Mouse (Mus musculus) megakaryocyte, embryonic 14.5 days (primary cell): ENCODE data around the gene Hvcn1. TPM values are rescaled to one million over a fixed set of nuclear protein-coding genes. Genes with fewer than 3 reads are reported as not detected.
"Not testable (repeated sequence)": the region's sequence is repeated elsewhere in the genome, so short reads cannot be mapped to it uniquely, and the experiment has no call there.

Experiments
- H3K27me3 ChIP-seq: replicated peaks from 2 replicates; pipeline ENCODE3; 2012; ENCODE audit warnings: inconsistent platforms
- H3K36me3 ChIP-seq: replicated peaks from 2 replicates; pipeline ENCODE3; 2012; ENCODE audit warnings: low read length, inconsistent platforms, mixed read lengths
- H3K4me1 ChIP-seq: 2 replicates; pipeline ENCODE4 v1.6.1; 2012; ENCODE audit warnings: inconsistent platforms
- H3K4me3 ChIP-seq: replicated peaks from 2 replicates; pipeline ENCODE3; 2012; ENCODE audit warnings: moderate library complexity, mild to moderate bottlenecking, inconsistent platforms
- H3K9me3 ChIP-seq: 2 replicates; pipeline ENCODE4 v1.6.1; 2012; ENCODE audit warnings: inconsistent platforms
- FLI1 ChIP-seq: IDR thresholded peaks from 2 replicates; pipeline ENCODE4 v1.6.1; 2012; ENCODE audit warnings: low read length, inconsistent platforms, mixed read lengths
- GATA1 ChIP-seq: IDR thresholded peaks from 3 replicates; pipeline ENCODE4 v1.6.1; 2012; ENCODE audit warnings: mixed read lengths, low read length, inconsistent platforms, borderline replicate concordance
- polyA plus RNA-seq: library from polyadenylated mRNA; stranded (reverse); fragments of >175 nt; gene quantifications from 2 replicates; pipeline ENCODE4 v1.2.3, GENCODE M21; 2012; ENCODE audit warnings: low replicate concordance; ENCODE audit not compliant: insufficient read depth

The Hvcn1 gene
- polyA plus RNA-seq, 1 experiment, result 6.0 TPM

DNA sequence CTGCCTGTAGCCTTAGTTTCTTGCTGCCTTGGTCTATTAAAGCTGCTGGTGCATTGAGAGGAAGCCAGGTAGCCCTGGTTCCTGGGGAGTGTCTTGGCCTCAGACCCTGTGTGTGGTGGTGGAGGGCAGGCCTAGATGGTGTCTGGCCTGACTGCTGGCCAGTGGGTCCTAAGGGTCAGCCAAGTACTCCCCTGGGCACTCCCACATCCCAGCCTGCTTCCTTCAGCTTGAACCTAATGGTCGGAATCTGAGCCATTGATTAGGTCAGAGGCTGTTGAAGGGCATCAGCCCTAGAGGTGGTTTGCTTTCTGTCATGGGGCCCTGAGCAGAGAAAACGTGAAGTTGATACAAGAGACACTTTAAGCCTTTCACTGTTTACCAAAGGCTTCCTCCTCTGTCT is 31.2 kb upstream of the Hvcn1 start:
- TF ChIP-seq GATA1 (no peak), FLI1 (no peak)
- Histone ChIP-seq H3K27me3 (no peaks in the 10 kb centered on the region), H3K9me3 (no peaks in the 10 kb centered on the region), H3K4me3 (no peak overlapping the region), H3K36me3 (peaks cover 54% of the 10 kb centered on the region), H3K4me1 (peaks cover 20% of the 10 kb centered on the region)

DNA sequence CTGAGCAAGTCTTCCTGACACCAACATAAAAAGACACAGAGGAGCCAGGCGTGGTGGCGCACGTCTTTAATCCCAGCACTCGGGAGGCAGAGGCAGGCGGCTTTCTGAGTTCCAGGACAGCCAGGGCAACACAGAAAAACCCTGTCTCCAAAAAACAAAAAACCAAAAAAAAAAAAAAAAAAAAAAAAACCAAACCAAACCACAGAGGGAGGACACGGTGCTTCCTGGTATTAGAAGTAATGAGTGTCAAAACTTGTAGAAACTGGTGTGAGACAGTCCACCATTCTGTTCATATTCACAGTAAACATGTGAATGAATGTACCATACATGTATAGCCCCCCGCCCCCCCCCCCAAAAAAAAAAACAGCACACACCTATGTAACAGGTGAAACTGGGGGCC is 30.6 kb upstream of the Hvcn1 start:
- H3K4me3 ChIP-seq, result no peak overlapping the region
- H3K36me3 ChIP-seq, result peaks cover 48% of the 10 kb centered on the region
- TF ChIP-seq FLI1, result no peak
- no peak for TF ChIP-seq GATA1
- peaks cover 20% of the 10 kb centered on the region for H3K4me1 ChIP-seq
- no peaks in the 10 kb centered on the region for H3K27me3 ChIP-seq
- H3K9me3 ChIP-seq, result no peaks in the 10 kb centered on the region

DNA sequence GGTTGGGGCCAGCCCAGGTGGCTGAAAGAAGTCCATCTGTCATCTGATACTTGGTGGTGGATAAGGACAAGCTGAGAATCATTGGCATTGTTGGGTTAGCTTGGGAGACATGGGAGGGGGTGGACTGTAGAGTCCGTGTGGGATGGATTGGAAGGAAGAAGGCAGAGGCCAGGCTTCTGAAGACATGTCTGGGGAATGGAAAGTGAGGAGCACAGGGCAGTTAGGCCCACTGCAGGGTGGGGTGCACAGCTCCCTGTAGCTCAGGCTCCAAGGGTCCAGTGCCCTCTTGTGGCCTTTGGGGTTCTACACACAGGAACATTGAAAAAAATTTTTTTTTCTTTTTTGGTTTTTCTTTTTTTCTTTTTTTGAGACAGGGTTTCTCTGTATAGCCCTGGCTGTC is 30.2 kb upstream of the Hvcn1 start:
- H3K36me3 ChIP-seq, result peaks cover 44% of the 10 kb centered on the region

DNA sequence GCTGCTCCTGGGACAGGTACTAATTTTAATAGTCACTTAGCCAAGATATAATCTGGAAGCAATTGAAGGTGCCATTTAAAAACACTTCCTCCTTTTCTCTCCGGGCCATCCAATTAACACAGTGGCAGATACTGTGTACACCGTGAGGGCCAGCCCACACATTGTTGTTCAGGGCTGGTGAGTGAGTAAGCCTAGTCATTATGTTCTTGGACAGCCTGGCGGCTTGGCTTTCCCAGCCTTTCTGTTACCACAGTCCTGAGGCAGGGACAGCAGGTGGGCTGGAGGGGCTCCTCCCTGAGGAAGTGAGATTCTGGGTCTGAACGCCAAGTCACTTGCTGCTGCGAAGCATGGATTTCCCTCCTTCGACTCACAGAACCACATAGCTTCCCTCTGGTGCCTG is 26.9 kb upstream of the Hvcn1 start:
- H3K4me3 ChIP-seq, result peak overlapping the region; percentile 1
- H3K27me3 ChIP-seq, result peaks cover 2% of the 10 kb centered on the region
- H3K9me3 ChIP-seq, result no peaks in the 10 kb centered on the region
- TF ChIP-seq GATA1 (no peak), FLI1 (no peak)
- H3K4me1 ChIP-seq, result peaks cover 30% of the 10 kb centered on the region
- H3K36me3 ChIP-seq, result peaks cover 18% of the 10 kb centered on the region

More for the DNA sequence above, 30.2 kb upstream of the Hvcn1 start:
- Histone ChIP-seq H3K27me3 (no peaks in the 10 kb centered on the region), H3K4me1 (peaks cover 20% of the 10 kb centered on the region), H3K9me3 (no peaks in the 10 kb centered on the region), H3K4me3 (no peak overlapping the region)
- TF ChIP-seq GATA1, result no peak
- no peak for TF ChIP-seq FLI1

DNA sequence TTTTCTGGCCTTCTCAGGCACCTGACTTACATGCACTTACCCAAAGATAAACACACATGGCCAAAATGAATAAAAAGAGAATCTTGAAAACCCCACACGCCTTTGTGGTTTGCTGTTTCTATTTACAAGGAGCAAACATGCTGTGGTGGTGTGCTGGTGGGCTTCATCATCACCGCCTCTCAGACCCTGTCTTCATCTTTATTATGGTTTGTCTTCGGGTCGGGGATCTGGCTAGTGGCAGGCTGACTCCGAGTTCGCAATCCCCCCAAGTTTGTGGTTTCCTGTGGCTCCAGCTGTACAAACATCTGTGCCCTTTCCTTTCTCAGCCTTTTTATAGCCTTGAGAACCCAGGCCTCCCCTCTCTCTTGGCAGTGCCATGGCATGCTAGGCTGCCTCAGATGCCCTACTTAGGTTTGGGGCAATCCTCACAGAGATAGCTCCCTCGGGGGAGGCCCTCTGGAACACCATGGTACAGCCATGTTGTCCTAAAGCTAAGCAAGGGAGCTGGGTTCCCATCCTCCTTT is 22.3 kb upstream of the Hvcn1 start:
- Histone ChIP-seq H3K9me3 (peaks cover 4% of the 10 kb centered on the region; the same call in 1 of the 2 replicates), H3K27me3 (peaks cover 17% of the 10 kb centered on the region), H3K36me3 (no peaks in the 10 kb centered on the region), H3K4me1 (peaks cover 25% of the 10 kb centered on the region), H3K4me3 (peak overlapping the region; percentile 67)
- TF ChIP-seq FLI1, result no peak
- no peak for TF ChIP-seq GATA1

DNA sequence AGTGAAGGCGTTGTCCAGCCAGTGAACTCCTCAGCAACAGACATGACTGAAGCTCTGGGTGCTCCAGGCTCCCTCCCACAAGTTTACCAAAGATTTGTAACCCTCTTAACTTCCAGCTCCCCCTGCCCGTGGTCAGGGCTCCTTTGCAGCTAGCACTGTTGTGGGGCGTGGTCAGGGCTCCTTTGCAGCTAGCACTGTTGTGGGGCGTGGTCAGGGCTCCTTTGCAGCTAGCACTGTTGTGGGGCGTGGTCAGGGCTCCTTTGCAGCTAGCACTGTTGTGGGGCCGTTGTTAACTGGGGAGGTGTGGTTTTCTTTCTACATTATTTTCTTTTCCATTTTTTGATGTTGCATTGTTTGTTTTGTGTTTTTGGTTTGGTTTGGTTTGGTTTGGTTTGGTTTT is 21.7 kb upstream of the Hvcn1 start:
- Histone ChIP-seq H3K4me1 (peaks cover 20% of the 10 kb centered on the region), H3K27me3 (peaks cover 18% of the 10 kb centered on the region)
- H3K9me3 ChIP-seq, H3K4me3 ChIP-seq, H3K36me3 ChIP-seq: not testable (repeated sequence)

DNA sequence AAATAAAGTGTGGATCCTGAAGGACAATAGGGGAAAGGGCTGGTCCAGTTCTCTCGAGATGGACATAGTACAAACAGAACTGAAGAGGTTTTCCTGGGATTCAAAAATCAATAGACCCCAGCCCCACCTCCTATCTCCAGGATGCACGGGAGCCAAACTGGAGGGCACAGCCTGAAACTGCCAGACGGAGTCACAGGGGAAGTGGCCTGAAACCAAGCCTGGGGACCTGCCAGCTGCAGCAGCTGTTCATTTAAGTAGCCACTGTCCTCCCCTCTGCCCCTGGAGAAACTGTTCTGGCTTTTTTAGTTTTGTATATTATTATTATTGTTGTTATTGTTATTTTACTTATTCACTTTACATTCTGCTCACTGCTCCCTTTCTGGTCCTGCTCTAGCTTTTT is 17.5 kb upstream of the Hvcn1 start:
- H3K4me3 ChIP-seq, result no peak overlapping the region
- no peaks in the 10 kb centered on the region for H3K36me3 ChIP-seq
- peaks cover 14% of the 10 kb centered on the region for H3K4me1 ChIP-seq
- peaks cover 4% of the 10 kb centered on the region; the same call in 1 of the 2 replicates for H3K9me3 ChIP-seq
- H3K27me3 ChIP-seq, result peaks cover 27% of the 10 kb centered on the region
- TF ChIP-seq GATA1, result no peak
- TF ChIP-seq FLI1, result no peak

DNA sequence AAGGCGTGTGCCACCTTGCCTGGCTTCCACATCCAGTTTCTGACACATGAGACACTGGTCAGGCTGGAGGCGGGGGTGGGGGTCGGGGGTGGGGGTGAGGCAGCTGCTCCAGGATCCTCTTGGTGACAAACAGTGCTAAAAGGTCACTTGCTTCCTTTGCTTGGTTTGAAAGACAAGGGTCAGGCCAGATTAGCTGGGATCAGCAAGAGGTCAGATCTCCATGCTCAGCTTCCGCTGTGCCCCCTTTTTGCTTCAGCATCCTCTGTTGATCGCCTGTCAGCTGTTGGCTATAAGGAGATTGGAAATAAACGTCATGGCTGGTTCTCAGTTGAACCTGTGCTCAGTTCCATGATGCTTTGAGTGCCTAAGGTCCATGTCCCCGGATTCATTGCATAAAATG is 16.1 kb upstream of the Hvcn1 start:
- H3K4me3 ChIP-seq, result no peak overlapping the region
- H3K36me3 ChIP-seq, result no peaks in the 10 kb centered on the region
- H3K27me3 ChIP-seq, result peaks cover 27% of the 10 kb centered on the region
- H3K4me1 ChIP-seq, result peaks cover 1% of the 10 kb centered on the region
- no peak for TF ChIP-seq GATA1
- no peak for TF ChIP-seq FLI1
- peaks cover 4% of the 10 kb centered on the region; the same call in 1 of the 2 replicates for H3K9me3 ChIP-seq

DNA sequence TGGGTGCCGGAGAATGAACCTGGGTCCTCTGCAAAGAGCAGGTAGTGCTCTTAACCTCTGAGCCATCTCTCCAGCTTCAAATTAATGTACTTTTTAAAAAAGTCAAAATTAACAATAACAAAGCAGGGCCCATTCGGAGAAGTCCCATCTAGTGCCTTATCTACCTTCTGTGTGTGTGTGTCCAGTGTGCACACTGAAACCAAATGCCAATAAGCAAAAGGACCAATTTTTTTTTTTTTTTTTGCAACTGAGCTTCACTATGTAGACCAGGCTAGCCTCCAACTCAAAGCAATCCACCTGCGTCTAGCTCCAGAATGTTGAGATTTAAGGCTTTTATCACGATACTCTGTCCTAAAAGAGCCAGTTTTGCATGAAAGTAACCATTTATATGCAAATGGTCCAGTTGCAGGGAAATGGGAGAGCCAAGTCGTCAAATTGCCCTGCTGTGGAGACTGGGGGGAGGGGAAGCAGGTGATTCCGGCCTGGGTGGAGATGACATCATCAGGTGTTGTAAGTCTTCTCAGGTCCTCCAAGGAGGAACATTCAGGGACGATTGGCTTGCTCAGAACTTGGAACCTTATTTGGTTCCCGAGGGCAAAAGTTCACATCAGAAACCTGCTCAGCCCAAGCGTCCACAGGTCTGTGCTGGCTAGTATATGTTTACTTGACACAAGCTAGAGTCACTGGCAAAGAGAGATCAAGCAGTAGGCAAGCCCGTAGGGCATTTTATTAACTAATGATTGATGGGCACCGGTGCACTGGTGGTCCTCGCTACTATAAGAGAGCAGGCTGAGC is 15.1 kb upstream of the Hvcn1 start:
- no peak overlapping the region for H3K4me3 ChIP-seq
- peaks cover 3% of the 10 kb centered on the region; the same call in 1 of the 2 replicates for H3K9me3 ChIP-seq
- TF ChIP-seq FLI1 (no peak), GATA1 (no peak)
- H3K4me1 ChIP-seq, result no peaks in the 10 kb centered on the region
- no peaks in the 10 kb centered on the region for H3K36me3 ChIP-seq
- peaks cover 26% of the 10 kb centered on the region for H3K27me3 ChIP-seq

DNA sequence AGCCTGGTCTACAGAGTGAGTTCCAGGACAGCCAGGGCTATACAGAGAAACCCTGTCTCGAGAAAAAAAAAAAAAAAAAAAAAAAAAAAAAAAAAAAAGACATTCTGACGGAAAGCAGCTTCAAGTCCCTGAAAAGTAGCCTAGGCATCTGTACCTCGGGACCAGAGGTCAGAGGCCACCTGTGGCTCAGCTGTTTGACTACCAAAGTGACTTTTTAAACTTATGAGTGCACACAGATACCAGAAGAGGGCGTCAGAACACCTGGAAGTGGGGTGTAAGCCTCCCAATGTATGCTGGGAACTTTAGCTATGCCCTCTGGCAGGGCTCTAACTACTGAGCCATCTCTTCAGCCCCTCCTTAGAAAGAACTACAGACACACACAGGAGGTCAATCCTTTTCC is 14.3 kb upstream of the Hvcn1 start:
- peaks cover 20% of the 10 kb centered on the region for H3K27me3 ChIP-seq
- no peaks in the 10 kb centered on the region for H3K36me3 ChIP-seq
- TF ChIP-seq FLI1 (no peak), GATA1 (no peak)
- no peaks in the 10 kb centered on the region for H3K4me1 ChIP-seq
- no peaks in the 10 kb centered on the region for H3K9me3 ChIP-seq
- no peak overlapping the region for H3K4me3 ChIP-seq

DNA sequence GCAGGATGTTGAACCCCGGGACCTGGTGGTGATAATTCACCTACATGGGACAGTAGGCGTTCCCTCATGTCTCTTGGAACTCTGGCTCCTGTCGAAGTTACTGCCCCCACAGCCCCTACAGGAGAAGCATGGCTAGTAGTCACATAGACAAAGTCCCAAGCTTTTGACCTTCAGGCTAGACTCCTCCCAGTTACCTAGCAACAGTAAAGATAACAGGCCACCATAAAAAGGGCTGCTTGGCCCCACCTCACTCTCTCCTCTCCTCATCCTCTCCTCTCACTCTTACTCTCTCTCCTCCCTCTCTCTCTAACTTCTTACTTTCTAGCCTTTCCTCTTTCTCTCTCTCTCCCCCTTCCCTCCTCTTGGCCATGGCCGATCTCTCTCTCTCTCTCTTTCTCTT is 5.7 kb upstream of the Hvcn1 start:
- Histone ChIP-seq H3K4me3 (no peak overlapping the region), H3K27me3 (peaks cover 30% of the 10 kb centered on the region), H3K36me3 (no peaks in the 10 kb centered on the region), H3K9me3 (peaks cover 20% of the 10 kb centered on the region), H3K4me1 (peaks cover 3% of the 10 kb centered on the region; the same call in 1 of the 2 replicates)
- no peak for TF ChIP-seq FLI1
- TF ChIP-seq GATA1, result no peak
